Mouse (Mus musculus) olfactory bulb, adult 2 months (tissue): ENCODE data around the gene Tnfaip8l2.

Experiments
- CTCF ChIP-seq: fragments of 200-500 bp; IDR thresholded peaks from 2 replicates; pipeline ENCODE4 v1.5.1; 2012; ENCODE audit warnings: low read depth, mild to moderate bottlenecking, low read length, moderate library complexity; ENCODE audit not compliant: insufficient read depth
- POLR2A ChIP-seq: fragments of 200-500 bp; IDR thresholded peaks from 2 replicates; pipeline ENCODE4 v1.6.1; 2012; ENCODE audit warnings: mild to moderate bottlenecking, low read depth, low read length, moderate library complexity; ENCODE audit not compliant: insufficient read depth

DNA sequence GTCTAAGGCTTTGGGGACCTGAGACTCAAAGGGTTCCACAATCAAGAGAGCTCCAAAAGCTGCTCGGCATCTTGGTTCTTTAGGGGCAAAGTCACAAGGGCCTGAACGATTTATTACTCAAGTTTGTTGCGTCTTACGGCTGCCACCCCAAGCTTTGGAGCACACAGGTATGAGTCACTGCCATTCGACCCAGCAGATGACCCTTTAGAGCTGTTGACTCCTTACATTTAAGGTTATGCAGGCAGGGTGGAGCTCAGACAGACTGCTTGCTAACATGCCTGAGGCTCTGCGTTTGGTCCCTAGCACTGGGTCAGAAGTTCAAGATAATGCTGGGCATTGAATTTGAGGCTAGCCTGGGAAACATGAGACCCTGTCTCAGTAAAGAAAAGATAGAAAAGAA lies 35.4 kb upstream of the Tnfaip8l2 start:
- no peak for TF ChIP-seq CTCF
- TF ChIP-seq POLR2A = no peak
